Mouse (Mus musculus): Measurements from ENCODE around the gene Ube2dnl1.

The Ube2dnl1 gene

DNA sequence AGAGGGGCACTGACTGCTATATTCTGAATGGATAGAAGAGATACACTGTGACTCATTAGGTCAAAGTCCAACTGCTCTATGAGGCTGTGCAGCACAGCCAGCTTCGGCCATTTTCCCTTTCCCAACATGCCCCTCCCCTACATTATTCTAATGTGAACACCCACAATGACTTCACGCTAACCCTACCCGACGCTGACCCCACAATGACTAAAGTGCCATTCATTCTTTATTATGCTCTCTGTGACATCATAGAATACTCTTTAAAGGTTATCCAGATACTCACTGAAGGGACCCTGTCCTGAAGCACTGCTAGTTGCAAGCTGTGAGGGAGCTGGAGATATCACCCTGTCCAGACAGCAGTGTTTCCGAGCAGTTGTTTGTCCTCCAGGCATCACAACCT, at the start of gene Ube2dnl1:
Gene Ube2dnl1, plus strand, starts transcription at position 301 of the 400 bp plus-strand sequence.
- DNase-seq (ENCODE audit: extremely low read depth, low read depth, low spot score) = no peak

DNA sequence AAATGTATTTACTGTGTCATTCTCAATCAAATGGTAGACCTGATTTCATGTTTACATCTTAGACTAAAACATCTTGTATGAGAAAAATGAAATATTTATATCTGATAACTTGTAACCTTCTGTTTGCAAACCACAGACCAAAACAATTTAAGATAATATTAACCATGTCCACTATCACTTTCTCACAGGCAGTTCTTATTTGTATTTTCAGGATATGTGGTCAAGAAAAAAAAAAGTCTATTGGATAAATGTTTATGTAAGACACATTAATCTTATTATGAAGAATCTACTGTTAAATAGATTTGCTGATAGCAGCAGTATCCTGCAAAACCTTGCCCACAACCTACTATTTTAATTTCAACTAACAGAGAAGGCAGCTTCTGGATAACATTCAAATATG, 9.3 kb upstream of the Ube2dnl1 start:
- no peak for DNase-seq (ENCODE audit: extremely low read depth, low read depth, low spot score)

GRCm38 (mm10) chrX:114897506-114897905, 7.3 kb upstream of the Ube2dnl1 start:
- no peak for DNase-seq (ENCODE audit: extremely low read depth, low read depth, low spot score)

DNA sequence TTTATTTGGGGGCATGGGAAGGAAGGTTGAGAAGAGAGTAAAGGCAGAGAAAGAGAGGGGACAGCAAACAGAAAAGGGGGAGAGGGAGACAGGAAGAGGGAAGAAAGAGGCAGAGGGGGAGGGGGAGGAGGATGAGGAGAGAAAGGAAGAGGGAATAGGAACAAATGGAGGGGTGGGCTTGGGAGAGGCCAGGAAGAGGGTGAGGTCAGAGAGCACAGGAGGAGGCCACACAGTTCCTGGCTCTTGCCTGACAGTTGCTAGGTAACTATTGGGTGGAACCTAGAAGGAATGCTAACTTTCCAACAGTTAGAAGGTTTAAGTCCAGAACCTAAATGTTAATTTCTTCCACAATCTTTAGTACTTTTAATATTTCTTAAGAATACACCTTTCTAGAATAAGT, 1.4 kb upstream of the Ube2dnl1 start:
- no peak for DNase-seq (ENCODE audit: extremely low read depth, low read depth, low spot score)

GRCm38 (mm10) chrX:114907282-114907681, 2.5 kb downstream of the Ube2dnl1 start, which contains the start of gene Ube2dnl2:
TSS of gene Ube2dnl2 (plus strand) at chrX:114907582.
- no peak for DNase-seq (ENCODE audit: extremely low read depth, low read depth, low spot score)

DNA sequence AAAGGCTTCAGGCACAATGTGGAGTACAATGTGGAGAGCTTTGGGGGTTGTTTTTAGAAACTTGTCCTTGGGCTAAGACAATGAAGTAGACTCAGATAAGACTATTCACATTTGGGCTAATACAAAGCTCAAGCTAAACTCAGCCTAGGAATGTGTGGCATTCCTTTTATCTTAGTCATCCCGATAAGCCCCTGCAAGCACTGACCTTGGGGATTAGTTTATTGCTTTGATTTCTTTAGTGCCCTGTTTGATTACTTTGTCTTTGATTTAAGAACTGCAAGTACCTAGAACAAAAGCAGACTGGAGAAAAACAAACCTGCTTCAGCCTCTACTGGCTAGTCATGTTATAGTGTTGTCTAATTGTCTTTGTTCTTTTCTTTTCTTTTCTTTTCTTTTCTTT, 50.3 kb downstream of the Ube2dnl1 start:
- DNase-seq (ENCODE audit: extremely low read depth, low read depth, low spot score) = no peak
